Mouse (Mus musculus) E14TG2a.4 (cell line): Measurements from ENCODE around the gene Selplg.
A peak's percentile ranks its signal among the peaks of the same experiment; 100 is the strongest.

Source experiments
- H3K27me3 ChIP-seq: 2 replicates; pipeline ENCODE4 v1.6.1; 2014; ENCODE audit warnings: low read length, control low read depth; ENCODE audit not compliant: insufficient read depth
- H3K36me3 ChIP-seq: 2 replicates; pipeline ENCODE4 v1.6.1; 2014; ENCODE audit warnings: low read length, control low read depth; ENCODE audit not compliant: insufficient read depth
- H3K4me1 ChIP-seq: replicated peaks from 2 replicates; pipeline ENCODE4 v1.6.1; 2014; ENCODE audit warnings: low read depth, low read length, control low read depth
- H3K4me3 ChIP-seq: replicated peaks from 2 replicates; pipeline ENCODE4 v1.5.1; 2014; ENCODE audit warnings: mild to moderate bottlenecking, low read length
- H3K9me3 ChIP-seq: 2 replicates; pipeline ENCODE4 v1.6.1; 2014; ENCODE audit warnings: low read length, control low read depth
- CTCF ChIP-seq: conservative IDR thresholded peaks from 2 replicates; pipeline ENCODE4 v1.5.1; 2014; ENCODE audit warnings: low read length
- NANOG ChIP-seq: IDR thresholded peaks from 2 replicates; pipeline ENCODE4 v1.6.1; 2014; ENCODE audit warnings: borderline replicate concordance, low read length, mixed read lengths
- POU5F1 ChIP-seq: IDR thresholded peaks from 2 replicates; pipeline ENCODE4 v1.6.1; 2014; ENCODE audit warnings: low read length, borderline replicate concordance

Gene Selplg

DNA sequence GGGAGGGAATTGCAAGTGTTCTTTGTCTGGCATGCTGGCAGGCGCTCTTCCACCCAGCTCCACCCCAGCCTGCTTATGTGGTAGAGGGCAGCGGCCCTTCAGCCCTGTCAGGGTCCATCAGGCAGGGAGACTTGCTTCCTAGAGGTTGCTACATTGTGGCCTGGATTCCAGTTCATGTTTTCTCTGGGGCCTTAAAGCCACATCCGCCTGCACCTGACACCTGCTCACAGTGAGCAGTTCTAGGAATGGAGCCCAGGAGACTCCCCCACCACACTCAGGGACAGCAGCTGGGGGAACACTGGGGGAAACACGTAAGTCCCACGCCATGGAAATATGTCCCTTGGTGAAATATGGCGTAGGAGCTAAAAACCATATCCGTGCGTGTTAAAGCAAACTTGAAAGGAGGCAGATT, at the start of gene Selplg:
Gene Selplg (minus strand): TSS at position 155 of the 412 bp plus-strand sequence.
- H3K4me1 ChIP-seq = peaks cover 43% of the 10 kb centered on the region
- H3K36me3 ChIP-seq = no peaks in the 10 kb centered on the region
- TF ChIP-seq POU5F1 (no peak), NANOG (no peak), CTCF (no peak)
- no peaks in the 10 kb centered on the region for H3K9me3 ChIP-seq
- no peaks in the 10 kb centered on the region for H3K27me3 ChIP-seq
- H3K4me3 ChIP-seq = no peak within 1 kb of the TSS

DNA sequence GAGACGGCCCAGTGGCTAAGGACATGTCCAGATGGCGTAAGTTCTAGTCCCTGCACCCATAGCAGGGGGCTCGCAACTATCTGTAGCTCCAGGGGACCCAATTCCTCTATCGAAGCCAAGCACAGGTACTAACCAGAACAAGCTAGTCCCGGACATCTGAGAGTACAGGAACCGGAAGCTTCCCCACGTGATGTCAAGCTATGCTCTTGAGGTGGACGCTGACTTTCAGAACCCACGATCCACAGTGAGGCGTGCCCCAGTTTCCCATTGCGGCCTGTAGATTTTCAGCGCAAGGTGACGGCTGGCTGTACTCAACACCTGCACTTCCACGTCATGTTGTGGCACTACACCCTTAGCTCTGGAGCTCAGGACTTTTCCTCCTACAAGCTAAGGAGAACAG, 48.7 kb upstream of the Selplg start:
- no peaks in the 10 kb centered on the region for H3K9me3 ChIP-seq
- no peaks in the 10 kb centered on the region for H3K27me3 ChIP-seq
- H3K36me3 ChIP-seq = peaks cover 70% of the 10 kb centered on the region
- 0 out of 2 replicates have a peak overlapping the region, but pooled peaks have one; percentile 69 for H3K4me3 ChIP-seq
- H3K4me1 ChIP-seq = peaks cover 99% of the 10 kb centered on the region
- no peak for TF ChIP-seq POU5F1
- no peak for TF ChIP-seq CTCF
- no peak for TF ChIP-seq NANOG

DNA sequence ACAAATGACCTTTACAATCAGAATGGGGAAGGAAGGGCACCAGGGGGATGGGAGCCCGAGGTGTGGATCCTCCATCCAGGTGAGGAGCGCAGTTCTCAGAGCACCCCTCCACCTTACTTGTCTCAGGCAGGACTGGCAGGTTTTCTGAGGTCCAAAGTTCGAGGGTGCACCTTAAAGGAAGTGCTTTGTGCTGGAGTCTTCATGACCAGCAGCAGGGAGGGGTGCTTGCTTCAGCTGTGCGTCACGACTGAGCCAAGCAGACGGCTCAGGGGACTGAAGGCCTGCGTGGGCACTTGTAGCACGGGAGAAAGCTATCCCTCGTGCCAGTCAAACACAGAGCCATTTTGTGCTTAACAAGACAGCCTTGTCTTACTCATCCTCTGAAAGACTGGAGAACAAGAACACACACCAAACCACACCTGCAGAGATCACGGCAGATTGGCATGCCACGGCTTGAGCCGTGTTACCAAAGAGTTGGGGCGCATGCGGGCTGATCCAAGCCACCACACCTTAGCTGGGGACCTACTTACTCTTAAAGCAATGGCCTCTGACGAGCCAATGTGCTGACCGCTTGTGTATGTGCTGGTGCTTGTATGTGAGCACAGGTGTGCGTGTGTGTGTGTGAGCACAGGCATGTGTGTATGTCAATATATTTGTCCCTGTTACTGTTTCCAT, 46.6 kb upstream of the Selplg start:
- Histone ChIP-seq H3K4me1 (peaks cover 99% of the 10 kb centered on the region), H3K36me3 (peaks cover 87% of the 10 kb centered on the region), H3K27me3 (no peaks in the 10 kb centered on the region), H3K4me3 (peak overlapping the region; percentile 7; the same call in 1 of the 2 replicates), H3K9me3 (no peaks in the 10 kb centered on the region)
- TF ChIP-seq CTCF (no peak), POU5F1 (no peak), NANOG (no peak)

DNA sequence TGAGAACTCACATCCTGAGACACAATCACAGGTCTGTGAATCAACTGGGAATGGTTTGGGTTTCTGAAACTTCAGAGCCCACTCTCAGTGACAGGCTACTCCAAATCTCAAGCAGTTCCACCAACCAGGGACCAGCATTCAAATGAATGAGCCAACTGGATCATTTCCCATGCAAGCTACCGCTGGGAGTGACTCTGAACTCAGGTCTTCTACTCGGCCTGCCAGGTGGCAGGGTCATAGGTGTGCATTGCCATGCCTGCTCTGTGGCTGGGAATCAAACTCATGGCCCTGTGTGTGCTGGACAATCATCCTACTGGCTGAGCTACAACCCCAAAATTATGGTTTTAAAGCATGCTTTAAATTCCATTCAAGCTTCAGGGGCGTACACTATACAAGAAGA, 45.1 kb upstream of the Selplg start:
- H3K4me1 ChIP-seq = peaks cover 100% of the 10 kb centered on the region
- H3K4me3 ChIP-seq = no peak overlapping the region
- H3K9me3 ChIP-seq = no peaks in the 10 kb centered on the region
- no peak for TF ChIP-seq POU5F1
- no peak for TF ChIP-seq NANOG
- TF ChIP-seq CTCF = no peak
- H3K36me3 ChIP-seq = peaks cover 86% of the 10 kb centered on the region
- no peaks in the 10 kb centered on the region for H3K27me3 ChIP-seq

DNA sequence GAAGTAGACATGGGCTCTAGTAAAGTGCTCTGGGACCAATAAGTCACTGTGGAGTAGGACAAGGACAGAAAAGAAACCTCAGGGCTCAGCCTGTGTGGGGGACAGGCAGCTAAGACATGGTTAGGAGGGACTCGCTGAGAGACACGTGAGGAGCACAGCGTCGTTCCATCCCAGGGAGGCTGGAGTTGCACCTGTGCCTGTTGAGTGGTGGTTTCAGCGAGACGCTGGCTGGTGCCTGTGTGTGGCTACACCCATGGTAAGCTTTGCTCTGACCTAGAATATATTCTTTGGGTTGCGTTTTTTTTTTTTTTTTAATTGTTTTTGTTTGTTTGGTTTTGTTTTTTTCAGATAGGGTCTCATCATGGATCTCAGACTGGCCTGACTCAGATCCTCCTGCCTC, 43.7 kb upstream of the Selplg start:
- TF ChIP-seq CTCF (no peak), NANOG (no peak), POU5F1 (no peak)
- Histone ChIP-seq H3K27me3 (no peaks in the 10 kb centered on the region), H3K36me3 (peaks cover 85% of the 10 kb centered on the region), H3K4me1 (peaks cover 100% of the 10 kb centered on the region), H3K4me3 (0 out of 2 replicates have a peak overlapping the region, but pooled peaks have one; percentile 21), H3K9me3 (no peaks in the 10 kb centered on the region)

DNA sequence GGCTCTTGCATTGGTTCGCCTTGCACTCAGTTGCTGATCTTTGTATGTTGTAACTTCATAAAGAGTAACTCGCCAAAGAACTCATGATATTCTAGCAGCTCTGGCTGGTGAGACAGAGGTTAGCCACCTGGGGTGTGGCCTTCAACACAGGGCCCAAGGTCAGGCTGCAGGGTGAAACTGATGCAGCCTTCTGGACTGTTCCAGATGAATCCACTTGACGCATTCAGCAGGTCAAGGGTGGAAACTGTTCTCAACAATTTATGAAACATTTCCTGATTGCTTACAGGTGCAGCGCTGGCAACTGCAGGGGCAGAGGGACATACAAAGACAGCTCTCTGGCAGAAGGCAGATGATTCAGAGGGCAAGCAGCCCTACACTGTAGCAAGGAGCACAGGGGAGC, 43.2 kb upstream of the Selplg start:
- Histone ChIP-seq H3K36me3 (peaks cover 81% of the 10 kb centered on the region), H3K4me3 (0 out of 2 replicates have a peak overlapping the region, but pooled peaks have one; percentile 21), H3K9me3 (no peaks in the 10 kb centered on the region), H3K27me3 (no peaks in the 10 kb centered on the region), H3K4me1 (peaks cover 100% of the 10 kb centered on the region)
- TF ChIP-seq CTCF (no peak), NANOG (no peak), POU5F1 (no peak)

DNA sequence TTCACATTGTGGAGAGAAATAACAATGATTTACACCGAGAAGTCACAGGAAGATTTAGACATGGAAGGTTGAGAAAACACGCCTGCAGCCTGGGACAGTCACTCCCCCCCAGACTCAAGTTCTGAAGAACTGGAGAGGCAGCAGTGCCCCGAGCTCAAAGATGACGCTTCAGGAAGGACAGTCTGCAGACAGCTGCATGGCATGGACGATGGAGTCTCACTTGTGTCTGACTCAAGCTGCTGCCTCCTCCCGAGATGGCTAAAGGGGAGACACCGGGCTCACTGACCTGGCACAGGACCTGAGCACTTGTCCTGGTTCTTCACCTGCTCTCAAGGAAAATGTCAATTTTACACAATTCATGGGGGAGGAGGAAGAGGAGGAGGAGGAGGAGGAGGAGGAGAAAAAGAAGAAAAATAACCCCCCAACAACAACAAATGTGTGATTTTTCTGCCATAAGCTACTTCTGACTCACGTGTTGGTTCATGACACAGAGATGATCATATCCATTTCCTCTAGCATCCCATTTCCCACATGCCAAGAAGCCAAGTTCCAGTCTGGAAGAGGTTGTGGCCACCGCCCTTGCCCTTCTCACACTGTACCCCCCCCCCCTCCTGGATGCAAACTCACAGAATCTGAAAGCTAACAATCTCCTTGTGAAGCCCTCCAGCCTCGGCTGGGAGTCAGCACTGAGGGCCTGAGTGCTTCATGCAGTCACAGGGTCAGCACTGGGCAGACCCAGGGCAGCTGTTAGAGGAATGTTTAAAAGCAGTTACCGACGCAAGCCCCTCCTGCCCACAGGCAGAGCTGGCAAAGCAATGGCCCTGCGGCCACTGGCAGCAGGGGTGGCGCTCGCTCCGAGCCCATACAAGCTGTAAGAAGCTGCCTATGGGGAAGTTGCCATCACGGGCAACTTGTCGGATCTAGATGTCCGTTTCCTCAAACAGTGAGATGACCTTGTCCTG, 41.9 kb upstream of the Selplg start:
- TF ChIP-seq POU5F1 (no peak), NANOG (no peak), CTCF (no peak)
- Histone ChIP-seq H3K27me3 (no peaks in the 10 kb centered on the region), H3K4me1 (peaks cover 100% of the 10 kb centered on the region), H3K9me3 (no peaks in the 10 kb centered on the region), H3K4me3 (peak overlapping the region; percentile 57), H3K36me3 (peaks cover 76% of the 10 kb centered on the region)
